Mouse (Mus musculus) midbrain, embryonic 11.5 days (tissue): Measurements from ENCODE around the gene Rwdd4a. TPM values are rescaled to one million over a fixed set of nuclear protein-coding genes. Genes with fewer than 3 reads are reported as not detected.

Source experiments
- ATAC-seq: fragments of 200-750 bp; cut with Nextera tagmentation; 2 replicates; pipeline ENCODE4 v1.8.0; 2017; ENCODE audit warnings: moderate TSS enrichment, moderate library complexity; ENCODE audit not compliant: low FRiP score
- DNase-seq: peaks from one replicate; pipeline ENCODE4 v3.0.0; 2015; ENCODE audit warnings: low spot score; ENCODE audit errors: missing footprints
- H3K27ac ChIP-seq: fragments of 300-500 bp; sonication (generic); 2 replicates; pipeline ENCODE4 v1.5.1; 2014; ENCODE audit warnings: low read depth, low read length
- H3K27me3 ChIP-seq: fragments of 300-500 bp; sonication (generic); 2 replicates; pipeline ENCODE4 v1.6.1; 2014; ENCODE audit warnings: mild to moderate bottlenecking, low read length, moderate library complexity, mixed read lengths; ENCODE audit not compliant: control insufficient read depth, insufficient read depth
- H3K36me3 ChIP-seq: fragments of 300-500 bp; sonication (generic); 2 replicates; pipeline ENCODE4 v1.6.1; 2014; ENCODE audit warnings: mild to moderate bottlenecking, low read length, moderate library complexity, mixed read lengths; ENCODE audit not compliant: control insufficient read depth, insufficient read depth
- H3K4me1 ChIP-seq: fragments of 300-500 bp; sonication (generic); 2 replicates; pipeline ENCODE4 v1.6.1; 2014; ENCODE audit warnings: low read length; ENCODE audit not compliant: control insufficient read depth, insufficient read depth
- H3K4me2 ChIP-seq: fragments of 300-500 bp; sonication (generic); 2 replicates; pipeline ENCODE4 v1.6.1; 2014; ENCODE audit warnings: mild to moderate bottlenecking, moderate library complexity
- H3K4me3 ChIP-seq: fragments of 300-500 bp; sonication (generic); 2 replicates; pipeline ENCODE4 v1.5.1; 2014; ENCODE audit warnings: low read depth, low read length
- H3K9ac ChIP-seq: fragments of 300-500 bp; sonication (generic); 2 replicates; pipeline ENCODE4 v1.6.1; 2014; ENCODE audit warnings: low read length
- H3K9me3 ChIP-seq: fragments of 300-500 bp; sonication (generic); 2 replicates; pipeline ENCODE4 v1.6.1; 2016; ENCODE audit warnings: low read length; ENCODE audit not compliant: control insufficient read depth
- WGBS: fragments of 180-500 bp; shearing (Covaris S2); extraction: QIAGEN DNeasy Blood & Tissue Kit; methylation state at CpG from one replicate; pipeline ENCODE4 v1.1.7; 2014; 5-methylcytosine and 5-hydroxymethylcytosine counted together
- polyA plus RNA-seq: library from polyadenylated mRNA; unstranded; fragments of >200 nt; fragmentation: Nextera tagmentation; extraction: Ambion mirVana; gene quantifications from 2 replicates; pipeline ENCODE4 v1.2.1, GENCODE M21; 2014

Gene Rwdd4a
- polyA plus RNA-seq, 1 experiment from 2014 or later = 49.0 TPM

DNA sequence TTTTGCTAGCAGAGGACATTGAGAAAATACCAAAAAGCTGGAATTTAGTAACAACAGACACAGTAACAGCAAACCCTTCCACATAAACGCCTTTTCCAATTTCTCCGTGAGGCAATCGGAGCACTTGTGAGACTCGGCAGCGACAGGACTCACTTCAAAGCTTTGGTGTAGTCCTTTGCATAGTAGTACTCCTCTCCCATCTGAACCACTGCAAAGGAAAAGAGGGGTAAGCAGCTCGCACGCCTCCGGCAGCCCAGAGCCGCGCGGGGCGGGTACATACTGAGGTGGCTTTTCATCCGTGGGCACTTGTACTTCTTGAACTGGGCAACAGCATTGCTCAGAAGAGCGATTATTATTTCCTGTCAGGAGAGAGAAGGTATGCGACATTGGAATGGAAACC, 19.9 kb upstream of the Rwdd4a start:
- DNase-seq (no peak), ATAC-seq (no peak)
- WGBS = 96% methylated on average over 15 of the region's 15 CpGs
- Histone ChIP-seq H3K9me3 (no peaks in the 10 kb centered on the region), H3K9ac (no peak overlapping the region), H3K4me1 (no peaks in the 10 kb centered on the region), H3K4me2 (no peak overlapping the region), H3K27ac (no peak overlapping the region), H3K4me3 (no peak overlapping the region), H3K36me3 (peaks cover 13% of the 10 kb centered on the region), H3K27me3 (no peaks in the 10 kb centered on the region)

- Histone ChIP-seq H3K4me1 (peaks cover 4% of the 10 kb centered on the region; the same call in 1 of the 2 replicates), H3K4me3 (no peak overlapping the region), H3K4me2 (no peak overlapping the region), H3K9ac (no peak overlapping the region), H3K27me3 (no peaks in the 10 kb centered on the region), H3K27ac (no peak overlapping the region), H3K36me3 (peaks cover 9% of the 10 kb centered on the region; the same call in 1 of the 2 replicates), H3K9me3 (no peaks in the 10 kb centered on the region)
- no peak for DNase-seq
- no peak for ATAC-seq
- 98% methylated on average over 1 of the region's 1 CpGs for WGBS
These were observed 5.4 kb upstream of the Rwdd4a start for GRCm38 (mm10) chr8:47528094-47528493.

DNA sequence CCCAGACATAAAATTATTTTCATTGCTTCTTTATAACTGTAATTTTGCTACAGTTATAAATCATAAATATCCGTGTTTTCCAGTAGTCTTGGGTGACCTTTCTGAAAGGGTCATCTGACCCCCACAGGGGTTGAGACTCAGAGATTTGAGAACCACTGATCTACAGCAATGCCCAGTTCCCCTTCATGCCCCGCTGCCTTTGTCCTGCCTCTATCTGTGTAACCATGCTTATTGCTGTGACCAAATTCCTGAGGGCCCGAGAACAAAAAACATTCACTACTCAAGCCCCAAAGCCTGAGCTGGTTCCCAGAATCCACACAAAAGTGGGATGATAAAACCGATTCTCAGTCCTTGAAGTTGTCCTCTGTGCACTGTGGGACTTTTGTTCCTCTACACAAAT, 4.9 kb downstream of the Rwdd4a start:
- 69% methylated on average over 4 of the region's 4 CpGs for WGBS
- peaks cover 4% of the 10 kb centered on the region for H3K4me1 ChIP-seq
- H3K27ac ChIP-seq = no peak overlapping the region
- no peaks in the 10 kb centered on the region for H3K36me3 ChIP-seq
- ATAC-seq (no peak), DNase-seq (no peak)
- H3K9me3 ChIP-seq = no peaks in the 10 kb centered on the region
- H3K4me3 ChIP-seq = no peak overlapping the region
- no peak overlapping the region for H3K9ac ChIP-seq
- no peak overlapping the region for H3K4me2 ChIP-seq
- H3K27me3 ChIP-seq = no peaks in the 10 kb centered on the region

DNA sequence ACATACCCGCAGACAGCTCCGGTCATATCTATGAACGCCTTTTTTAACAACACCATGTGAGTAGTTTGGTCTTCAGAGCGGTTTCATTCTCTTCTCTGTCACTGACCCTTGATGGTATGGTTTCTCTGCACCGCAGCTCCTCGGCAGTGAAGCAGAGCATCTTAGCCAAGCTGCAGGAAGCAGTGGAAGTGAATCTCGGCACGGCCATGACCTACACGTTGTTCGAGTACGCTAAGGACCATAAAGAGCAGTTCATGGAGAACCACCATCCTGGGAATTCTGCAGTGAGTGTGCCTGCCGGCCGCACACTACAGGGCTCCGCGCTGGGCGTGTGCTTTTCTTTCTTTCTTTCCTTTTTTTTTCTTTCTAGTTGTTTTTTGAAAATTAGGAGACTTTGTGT, 9.3 kb downstream of the Rwdd4a start:
- no peaks in the 10 kb centered on the region for H3K27me3 ChIP-seq

GRCm38 (mm10) chr8:47544094-47544493, 10.6 kb downstream of the Rwdd4a start:
- Histone ChIP-seq H3K27ac (no peak overlapping the region), H3K9ac (no peak overlapping the region), H3K4me2 (no peak overlapping the region), H3K9me3 (peaks cover 2% of the 10 kb centered on the region; the same call in 1 of the 2 replicates), H3K4me3 (no peak overlapping the region), H3K27me3 (no peaks in the 10 kb centered on the region), H3K4me1 (no peaks in the 10 kb centered on the region), H3K36me3 (peaks cover 14% of the 10 kb centered on the region)
- 96% methylated on average over 5 of the region's 5 CpGs for WGBS
- no peak for DNase-seq
- ATAC-seq = no peak

More for the DNA sequence above, 9.3 kb downstream of the Rwdd4a start:
- Histone ChIP-seq H3K9me3 (no peaks in the 10 kb centered on the region), H3K4me1 (no peaks in the 10 kb centered on the region), H3K4me3 (no peak overlapping the region), H3K4me2 (no peak overlapping the region), H3K36me3 (peaks cover 2% of the 10 kb centered on the region; the same call in 1 of the 2 replicates), H3K9ac (no peak overlapping the region), H3K27ac (no peak overlapping the region)
- 96% methylated on average over 16 of the region's 16 CpGs for WGBS
- DNase-seq = no peak
- ATAC-seq = no peak

DNA sequence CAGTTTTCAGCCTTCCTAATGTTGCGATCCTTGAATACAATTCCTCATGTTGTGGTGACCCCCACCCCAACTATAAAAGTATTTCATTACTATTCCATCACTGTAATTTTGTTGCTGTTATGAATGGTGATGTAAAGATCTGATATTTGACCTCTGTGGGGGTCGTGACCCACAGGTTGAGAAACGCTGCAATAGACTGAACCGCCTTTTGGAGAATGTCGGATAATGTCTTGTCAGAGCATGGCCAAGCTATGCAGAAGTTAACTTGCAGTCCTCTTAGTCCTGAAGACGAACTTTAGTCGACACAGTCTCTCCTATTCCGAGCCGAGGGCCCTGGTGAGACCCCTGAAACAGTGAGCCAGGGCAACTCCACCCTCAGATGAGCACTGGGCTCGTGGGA, 13.6 kb downstream of the Rwdd4a start:
- DNase-seq (no peak), ATAC-seq (no peak)
- WGBS = 95% methylated on average over 10 of the region's 10 CpGs
- Histone ChIP-seq H3K4me1 (no peaks in the 10 kb centered on the region), H3K4me3 (no peak overlapping the region), H3K27me3 (no peaks in the 10 kb centered on the region), H3K9me3 (peaks cover 2% of the 10 kb centered on the region; the same call in 1 of the 2 replicates), H3K9ac (no peak overlapping the region), H3K27ac (no peak overlapping the region), H3K4me2 (no peak overlapping the region), H3K36me3 (peaks cover 17% of the 10 kb centered on the region)

DNA sequence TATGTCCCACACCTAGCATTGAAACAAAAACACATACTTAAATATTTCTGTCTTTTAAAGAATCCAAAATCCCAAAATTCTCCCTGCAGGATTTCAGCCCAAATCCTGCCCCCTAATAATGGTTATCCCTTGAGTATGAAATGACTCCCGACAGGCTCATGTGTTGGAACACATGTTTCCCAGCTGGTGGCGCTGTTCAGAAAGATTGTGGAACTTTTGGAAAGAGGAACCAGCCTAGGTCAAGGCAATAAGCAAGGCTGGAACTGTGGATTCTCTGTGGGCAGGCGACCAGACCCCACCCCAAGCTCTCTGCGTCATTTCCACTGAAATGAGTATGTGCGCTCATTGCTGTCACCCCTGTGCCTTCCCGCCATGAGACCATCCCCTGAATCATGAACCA, 20.1 kb downstream of the Rwdd4a start:
- Histone ChIP-seq H3K4me3 (no peak overlapping the region), H3K9me3 (no peaks in the 10 kb centered on the region; the same call in 1 of the 2 replicates), H3K27me3 (no peaks in the 10 kb centered on the region), H3K4me2 (no peak overlapping the region), H3K9ac (no peak overlapping the region), H3K36me3 (peaks cover 7% of the 10 kb centered on the region; the same call in 1 of the 2 replicates), H3K27ac (no peak overlapping the region), H3K4me1 (no peaks in the 10 kb centered on the region)
- 85% methylated on average over 6 of the region's 6 CpGs for WGBS
- ATAC-seq (no peak), DNase-seq (no peak)

DNA sequence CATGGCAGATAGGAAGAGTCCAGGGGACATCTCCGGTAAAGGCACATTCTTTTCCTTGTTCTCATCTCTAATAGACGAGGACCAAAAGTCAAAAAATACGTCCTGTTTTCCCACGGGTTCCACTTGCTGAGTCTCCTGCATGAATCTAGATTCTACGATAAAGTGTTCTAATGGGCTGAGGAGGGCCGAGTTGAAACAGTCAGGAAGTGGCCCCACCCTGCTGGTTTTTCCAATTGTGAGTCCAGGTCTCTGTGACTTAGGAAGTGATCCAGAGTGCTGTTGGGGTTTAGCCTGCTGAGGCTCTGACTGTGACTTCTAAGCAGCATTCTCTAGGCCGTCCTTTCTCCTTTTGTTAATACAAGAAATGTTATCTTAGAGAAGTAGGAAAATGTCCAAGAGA, 23.0 kb downstream of the Rwdd4a start:
- 84% methylated on average over 7 of the region's 7 CpGs for WGBS
- ATAC-seq = no peak

DNA sequence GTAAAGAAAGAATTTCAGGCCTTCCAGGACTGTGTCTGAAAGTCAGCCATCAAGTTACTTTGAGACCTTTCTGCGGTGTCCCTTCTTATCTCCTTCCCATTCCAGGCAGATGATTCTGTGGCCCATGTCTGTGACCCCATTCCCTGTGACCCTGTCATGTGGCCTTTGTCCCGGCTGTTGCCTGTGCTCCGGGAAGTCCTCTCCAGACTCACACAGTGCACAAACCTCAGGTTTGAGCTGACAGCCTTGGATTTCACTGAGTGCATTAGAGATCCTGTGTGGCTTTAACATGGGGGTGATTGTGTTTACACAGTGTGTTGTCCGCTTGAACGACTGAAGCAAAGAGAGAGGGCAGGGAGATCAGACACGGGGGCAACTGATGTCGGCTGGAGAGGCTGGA, 24.8 kb downstream of the Rwdd4a start:
- H3K27me3 ChIP-seq = no peaks in the 10 kb centered on the region
- H3K9me3 ChIP-seq = no peaks in the 10 kb centered on the region
- DNase-seq (no peak), ATAC-seq (no peak)
- H3K4me1 ChIP-seq = no peaks in the 10 kb centered on the region
- no peak overlapping the region for H3K4me2 ChIP-seq
- no peak overlapping the region for H3K27ac ChIP-seq
- H3K9ac ChIP-seq = no peak overlapping the region
- 36% methylated on average over 7 of the region's 7 CpGs for WGBS
- no peak overlapping the region for H3K4me3 ChIP-seq
- H3K36me3 ChIP-seq = no peaks in the 10 kb centered on the region

More for the DNA sequence above, 23.0 kb downstream of the Rwdd4a start:
- Histone ChIP-seq H3K9me3 (no peaks in the 10 kb centered on the region), H3K36me3 (no peaks in the 10 kb centered on the region; the same call in 1 of the 2 replicates), H3K4me1 (no peaks in the 10 kb centered on the region), H3K9ac (no peak overlapping the region), H3K27me3 (no peaks in the 10 kb centered on the region), H3K27ac (no peak overlapping the region), H3K4me3 (no peak overlapping the region), H3K4me2 (no peak overlapping the region)
- no peak for DNase-seq
